Mouse (Mus musculus): ENCODE data around the gene Pik3c2b. TPM values are rescaled to one million over a fixed set of nuclear protein-coding genes. Genes with fewer than 3 reads are reported as not detected.

The Pik3c2b gene
- polyA plus RNA-seq, 1 experiment: 1.8 TPM

- no peaks in the 10 kb centered on the region for H3K27me3 ChIP-seq (ENCODE audit: control insufficient read depth, insufficient read depth, insufficient read length)
- H3K79me2 ChIP-seq (ENCODE audit: control insufficient read depth, insufficient read depth): no peaks in the 10 kb centered on the region
- H3K4me3 ChIP-seq: no peak overlapping the region
- no peak for TF ChIP-seq MYOD1 (IDR thresholded peaks at IDR 0.05; ENCODE audit: control insufficient read depth in 1 of 3, insufficient read length in 2 of 3, low read depth in 2 of 3)
- TF ChIP-seq CEBPB (IDR thresholded peaks at IDR 0.05; ENCODE audit: insufficient read depth, poor library complexity, severe bottlenecking): no peak
- TF ChIP-seq USF1 (IDR thresholded peaks at IDR 0.05; ENCODE audit: low read depth): no peak
- no peak for TF ChIP-seq MAX (IDR thresholded peaks at IDR 0.05; ENCODE audit: low read depth)
- no peak for TF ChIP-seq REST (IDR thresholded peaks at IDR 0.05; ENCODE audit: insufficient read depth, insufficient read length)
- no peak for TF ChIP-seq MYOG (IDR thresholded peaks at IDR 0.05; ENCODE audit: control insufficient read depth in 1 of 3, insufficient read depth in 1 of 3, insufficient read length in 2 of 3, low read depth in 2 of 3)
- no peak for TF ChIP-seq TCF3 (IDR thresholded peaks at IDR 0.05; ENCODE audit: insufficient read length, low read depth)
- no peak for TF ChIP-seq POLR2A (IDR thresholded peaks at IDR 0.05; ENCODE audit: insufficient read length, low read depth)
- TF ChIP-seq TCF12 (IDR thresholded peaks at IDR 0.05; ENCODE audit: insufficient read depth, poor library complexity, severe bottlenecking): no peak
- TF ChIP-seq E2F4 (IDR thresholded peaks at IDR 0.05; ENCODE audit: insufficient read depth): no peak
- no peak for TF ChIP-seq POLR2AphosphoS2 (IDR thresholded peaks at IDR 0.05; ENCODE audit: insufficient read length, low read depth)
- TF ChIP-seq SRF (IDR thresholded peaks at IDR 0.05; ENCODE audit: control insufficient read depth, insufficient read length, low read depth): no peak
- H3ac ChIP-seq (ENCODE audit: control insufficient read depth, insufficient read length): no peak overlapping the region
- no peaks in the 10 kb centered on the region for H3K36me3 ChIP-seq (ENCODE audit: control insufficient read depth, insufficient read depth)
- no peak overlapping the region for H3K4me2 ChIP-seq (ENCODE audit: low read depth)
Measured at GRCm38 (mm10) chr1:133121246-133121645, 75.8 kb downstream of the Pik3c2b start.

- Histone ChIP-seq H3K4me3 (no peak overlapping the region), H3ac (ENCODE audit: control insufficient read depth, insufficient read length) (no peak overlapping the region), H3K27me3 (ENCODE audit: control insufficient read depth, insufficient read depth, insufficient read length) (no peaks in the 10 kb centered on the region), H3K79me2 (ENCODE audit: control insufficient read depth, insufficient read depth) (no peaks in the 10 kb centered on the region), H3K36me3 (ENCODE audit: control insufficient read depth, insufficient read depth) (no peaks in the 10 kb centered on the region), H3K4me2 (ENCODE audit: low read depth) (no peak overlapping the region)
- TF ChIP-seq POLR2AphosphoS2 (IDR thresholded peaks at IDR 0.05; ENCODE audit: insufficient read length, low read depth) (no peak), MYOD1 (IDR thresholded peaks at IDR 0.05; ENCODE audit: control insufficient read depth in 1 of 3, insufficient read length in 2 of 3, low read depth in 2 of 3) (no peak), TCF12 (IDR thresholded peaks at IDR 0.05; ENCODE audit: insufficient read depth, poor library complexity, severe bottlenecking) (no peak), POLR2A (IDR thresholded peaks at IDR 0.05; ENCODE audit: insufficient read length, low read depth) (no peak), USF1 (IDR thresholded peaks at IDR 0.05; ENCODE audit: low read depth) (no peak), CEBPB (IDR thresholded peaks at IDR 0.05; ENCODE audit: insufficient read depth, poor library complexity, severe bottlenecking) (no peak), E2F4 (IDR thresholded peaks at IDR 0.05; ENCODE audit: insufficient read depth) (no peak), TCF3 (IDR thresholded peaks at IDR 0.05; ENCODE audit: insufficient read length, low read depth) (no peak), MYOG (IDR thresholded peaks at IDR 0.05; ENCODE audit: control insufficient read depth in 1 of 3, insufficient read depth in 1 of 3, insufficient read length in 2 of 3, low read depth in 2 of 3) (no peak), MAX (IDR thresholded peaks at IDR 0.05; ENCODE audit: low read depth) (no peak), SRF (IDR thresholded peaks at IDR 0.05; ENCODE audit: control insufficient read depth, insufficient read length, low read depth) (no peak), REST (IDR thresholded peaks at IDR 0.05; ENCODE audit: insufficient read depth, insufficient read length) (no peak)
Measured at GRCm38 (mm10) chr1:133124137-133124536, 78.7 kb downstream of the Pik3c2b start.

- no peak for TF ChIP-seq MYOG (IDR thresholded peaks at IDR 0.05; ENCODE audit: control insufficient read depth in 1 of 3, insufficient read depth in 1 of 3, insufficient read length in 2 of 3, low read depth in 2 of 3)
- no peak for TF ChIP-seq TCF3 (IDR thresholded peaks at IDR 0.05; ENCODE audit: insufficient read length, low read depth)
- no peak for TF ChIP-seq POLR2AphosphoS2 (IDR thresholded peaks at IDR 0.05; ENCODE audit: insufficient read length, low read depth)
- no peak for TF ChIP-seq E2F4 (IDR thresholded peaks at IDR 0.05; ENCODE audit: insufficient read depth)
- no peak for TF ChIP-seq POLR2A (IDR thresholded peaks at IDR 0.05; ENCODE audit: insufficient read length, low read depth)
- TF ChIP-seq TCF12 (IDR thresholded peaks at IDR 0.05; ENCODE audit: insufficient read depth, poor library complexity, severe bottlenecking): no peak
- TF ChIP-seq MYOD1 (IDR thresholded peaks at IDR 0.05; ENCODE audit: control insufficient read depth in 1 of 3, insufficient read length in 2 of 3, low read depth in 2 of 3): no peak
- no peak for TF ChIP-seq MAX (IDR thresholded peaks at IDR 0.05; ENCODE audit: low read depth)
- no peak for TF ChIP-seq REST (IDR thresholded peaks at IDR 0.05; ENCODE audit: insufficient read depth, insufficient read length)
- H3K27me3 ChIP-seq (ENCODE audit: control insufficient read depth, insufficient read depth, insufficient read length): no peaks in the 10 kb centered on the region
- H3K4me3 ChIP-seq: no peak overlapping the region
Measured at GRCm38 (mm10) chr1:133125640-133126364, 80.3 kb downstream of the Pik3c2b start.

GRCm38 (mm10) chr1:133126365-133126740 lies 80.9 kb downstream of the Pik3c2b start:
- Histone ChIP-seq H3K36me3 (ENCODE audit: control insufficient read depth, insufficient read depth) (no peaks in the 10 kb centered on the region), H3K27me3 (ENCODE audit: control insufficient read depth, insufficient read depth, insufficient read length) (no peaks in the 10 kb centered on the region), H3K4me2 (ENCODE audit: low read depth) (no peak overlapping the region), H3K79me2 (ENCODE audit: control insufficient read depth, insufficient read depth) (peaks cover under 1% of the 10 kb centered on the region), H3ac (ENCODE audit: control insufficient read depth, insufficient read length) (no peak overlapping the region), H3K4me3 (no peak overlapping the region)
- TF ChIP-seq MYOG (IDR thresholded peaks at IDR 0.05; ENCODE audit: control insufficient read depth in 1 of 3, insufficient read depth in 1 of 3, insufficient read length in 2 of 3, low read depth in 2 of 3) (no peak), MAX (IDR thresholded peaks at IDR 0.05; ENCODE audit: low read depth) (no peak), TCF3 (IDR thresholded peaks at IDR 0.05; ENCODE audit: insufficient read length, low read depth) (no peak), SRF (IDR thresholded peaks at IDR 0.05; ENCODE audit: control insufficient read depth, insufficient read length, low read depth) (no peak), E2F4 (IDR thresholded peaks at IDR 0.05; ENCODE audit: insufficient read depth) (no peak), POLR2A (IDR thresholded peaks at IDR 0.05; ENCODE audit: insufficient read length, low read depth) (no peak), USF1 (IDR thresholded peaks at IDR 0.05; ENCODE audit: low read depth) (no peak), MYOD1 (IDR thresholded peaks at IDR 0.05; ENCODE audit: control insufficient read depth in 1 of 3, insufficient read length in 2 of 3, low read depth in 2 of 3) (no peak), TCF12 (IDR thresholded peaks at IDR 0.05; ENCODE audit: insufficient read depth, poor library complexity, severe bottlenecking) (no peak), POLR2AphosphoS2 (IDR thresholded peaks at IDR 0.05; ENCODE audit: insufficient read length, low read depth) (no peak), REST (IDR thresholded peaks at IDR 0.05; ENCODE audit: insufficient read depth, insufficient read length) (no peak), CEBPB (IDR thresholded peaks at IDR 0.05; ENCODE audit: insufficient read depth, poor library complexity, severe bottlenecking) (no peak)

More at GRCm38 (mm10) chr1:133125640-133126364, 80.3 kb downstream of the Pik3c2b start:
- no peak overlapping the region for H3ac ChIP-seq (ENCODE audit: control insufficient read depth, insufficient read length)
- no peaks in the 10 kb centered on the region for H3K36me3 ChIP-seq (ENCODE audit: control insufficient read depth, insufficient read depth)
- no peaks in the 10 kb centered on the region for H3K79me2 ChIP-seq (ENCODE audit: control insufficient read depth, insufficient read depth)
- no peak overlapping the region for H3K4me2 ChIP-seq (ENCODE audit: low read depth)

All from myocyte (in vitro differentiated cells).